Mouse (Mus musculus) cerebellum, adult 18-20 months (tissue): Measurements from ENCODE around the gene Sirt4.
A peak's percentile ranks its signal among the peaks of the same experiment; 100 is the strongest.

Experiments used
- DNase-seq, 2 experiments: peaks; one replicate each; pipeline ENCODE4 v3.0.0; 2021

Gene Sirt4

GRCm38 (mm10) chr5:115465642-115466420 lies 18.7 kb downstream of the Sirt4 start, which contains the start of gene Pla2g1b:
Pla2g1b (plus strand) TSS chr5:115466262.
- no peak for DNase-seq

- DNase-seq, result no peak
These were observed 20.0 kb downstream of the Sirt4 start for GRCm38 (mm10) chr5:115464408-115465115.

GRCm38 (mm10) chr5:115458918-115459317 lies 25.6 kb downstream of the Sirt4 start:
- DNase-seq, result no peak

- no peak for DNase-seq
These were observed 28.7 kb downstream of the Sirt4 start for GRCm38 (mm10) chr5:115455838-115456237.

GRCm38 (mm10) chr5:115454422-115455090 lies 30.0 kb downstream of the Sirt4 start:
- no peak for DNase-seq

- DNase-seq, result no peak
These were observed 33.9 kb downstream of the Sirt4 start for GRCm38 (mm10) chr5:115450410-115451317.

GRCm38 (mm10) chr5:115449247-115449646 lies 35.3 kb downstream of the Sirt4 start:
- no peak for DNase-seq

DNA sequence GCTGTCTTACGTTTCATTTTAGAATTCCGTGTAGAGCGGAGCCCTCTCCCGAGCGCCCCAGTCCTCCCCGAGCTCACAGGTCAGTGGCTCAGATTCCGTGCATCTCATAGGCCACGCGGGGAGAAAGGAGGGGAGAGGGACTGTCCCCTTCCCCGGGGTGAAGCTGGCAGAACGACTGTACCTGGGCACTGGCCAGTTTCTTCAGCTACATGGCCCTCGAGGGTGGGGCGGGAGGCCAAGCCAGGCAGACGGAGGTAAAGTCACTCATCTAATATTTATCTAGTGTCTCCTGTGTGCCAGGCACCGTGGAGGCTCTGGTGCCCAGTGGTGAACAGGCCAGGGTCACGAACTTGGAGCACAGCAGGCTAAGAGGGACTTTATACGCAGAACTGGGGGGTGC lies 37.4 kb downstream of the Sirt4 start:
- no peak for DNase-seq

DNA sequence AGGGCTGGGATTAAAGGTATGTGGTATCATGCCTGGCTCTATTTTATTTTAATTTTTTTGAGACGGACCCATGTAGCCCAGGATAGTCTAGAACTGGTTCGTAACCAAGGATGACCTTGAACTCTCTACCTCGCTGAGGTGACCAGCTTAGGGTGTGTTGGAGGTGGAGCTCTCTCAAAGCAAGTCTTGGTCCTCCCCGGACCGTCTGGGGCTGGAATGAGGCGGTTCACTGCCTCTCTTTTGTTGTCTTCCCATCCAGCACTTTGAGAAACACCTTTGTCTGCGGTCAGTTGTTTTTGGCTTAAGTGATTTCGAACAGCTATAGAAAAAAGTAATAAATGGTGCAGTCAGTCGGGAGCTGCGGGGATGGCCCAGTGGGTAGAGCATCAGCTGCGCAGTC lies 40.4 kb downstream of the Sirt4 start:
- no peak for DNase-seq

- peak in 1 of 2 experiments; percentile 33 for DNase-seq
These were observed 41.9 kb downstream of the Sirt4 start for GRCm38 (mm10) chr5:115442663-115443062.

- peak; percentile 79 to 83 for DNase-seq
These were observed 43.2 kb downstream of the Sirt4 start for GRCm38 (mm10) chr5:115441205-115441849.

DNA sequence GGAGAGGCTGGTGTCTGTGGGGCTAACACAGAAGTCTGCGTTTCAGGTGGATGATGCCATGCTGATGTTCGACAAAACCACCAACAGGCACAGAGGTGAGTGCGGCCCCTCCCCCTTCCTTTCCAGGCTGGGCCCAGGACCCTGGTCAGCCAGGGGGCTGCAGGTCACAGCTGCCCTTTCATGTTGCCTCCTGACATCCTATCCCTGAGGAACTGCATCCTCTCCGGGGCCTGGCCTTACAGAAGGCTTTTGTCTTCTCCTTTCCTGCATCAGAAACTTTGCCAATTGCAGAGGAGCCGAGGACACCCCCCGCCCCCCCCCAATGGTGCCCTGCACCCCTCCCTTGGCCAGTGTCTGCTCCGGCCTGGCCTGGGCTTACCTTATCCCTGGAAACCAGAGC lies 45.9 kb downstream of the Sirt4 start:
- no peak for DNase-seq

DNA sequence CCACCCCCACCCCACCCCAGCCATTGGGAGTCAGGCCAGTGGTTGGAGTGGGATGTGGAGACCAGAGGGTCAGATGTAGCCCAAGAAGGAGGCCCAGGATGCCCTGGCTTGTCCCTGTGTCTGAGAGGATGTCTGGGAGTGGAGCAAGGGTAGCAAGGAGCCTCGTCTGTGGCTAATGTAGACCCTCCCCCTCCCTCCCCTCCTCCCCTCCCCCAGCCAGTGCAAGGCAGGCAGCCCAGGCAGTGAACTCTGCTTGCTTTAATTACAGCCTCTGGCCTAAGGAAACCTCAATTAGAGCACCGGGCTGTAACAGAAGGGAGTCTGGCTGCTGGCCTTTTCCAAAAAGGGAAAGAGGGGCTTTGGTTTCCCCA lies 46.6 kb downstream of the Sirt4 start:
- no peak for DNase-seq

- no peak for DNase-seq
These were observed 47.1 kb downstream of the Sirt4 start for GRCm38 (mm10) chr5:115437242-115437944.

- peak; percentile 72 to 79 for DNase-seq
These were observed 48.0 kb downstream of the Sirt4 start for GRCm38 (mm10) chr5:115436421-115437124.

DNA sequence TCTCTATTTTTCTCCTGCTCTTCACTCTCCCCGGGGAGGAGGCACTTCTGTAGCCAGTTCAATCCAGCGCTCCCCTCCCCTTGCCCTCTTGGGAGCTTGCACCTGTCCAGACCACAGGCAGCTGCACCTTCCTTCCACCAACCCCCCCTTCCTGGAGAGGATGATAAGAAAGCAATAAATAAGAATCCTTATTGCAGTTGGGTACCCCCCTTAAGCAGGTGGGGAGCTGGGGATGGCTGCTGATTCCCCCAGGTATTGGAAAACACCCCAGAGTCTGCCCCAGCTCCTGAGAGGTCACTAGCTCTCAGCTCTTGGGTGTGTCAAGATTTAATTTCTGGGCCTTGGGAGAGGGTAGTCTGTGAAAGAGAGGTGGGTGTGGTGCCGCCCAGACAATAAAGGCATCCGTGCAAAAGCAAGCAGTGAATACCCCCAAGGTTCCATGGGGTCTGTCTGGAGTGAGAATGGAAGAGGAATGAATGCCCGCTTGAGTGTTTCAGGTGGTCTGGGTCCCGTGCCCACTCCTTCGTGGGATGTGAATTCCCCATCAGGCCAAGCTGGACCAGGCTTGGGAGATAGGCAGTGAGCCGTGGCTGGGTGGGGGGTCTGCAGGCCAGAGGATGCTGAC lies 48.7 kb downstream of the Sirt4 start:
- DNase-seq, result no peak

DNA sequence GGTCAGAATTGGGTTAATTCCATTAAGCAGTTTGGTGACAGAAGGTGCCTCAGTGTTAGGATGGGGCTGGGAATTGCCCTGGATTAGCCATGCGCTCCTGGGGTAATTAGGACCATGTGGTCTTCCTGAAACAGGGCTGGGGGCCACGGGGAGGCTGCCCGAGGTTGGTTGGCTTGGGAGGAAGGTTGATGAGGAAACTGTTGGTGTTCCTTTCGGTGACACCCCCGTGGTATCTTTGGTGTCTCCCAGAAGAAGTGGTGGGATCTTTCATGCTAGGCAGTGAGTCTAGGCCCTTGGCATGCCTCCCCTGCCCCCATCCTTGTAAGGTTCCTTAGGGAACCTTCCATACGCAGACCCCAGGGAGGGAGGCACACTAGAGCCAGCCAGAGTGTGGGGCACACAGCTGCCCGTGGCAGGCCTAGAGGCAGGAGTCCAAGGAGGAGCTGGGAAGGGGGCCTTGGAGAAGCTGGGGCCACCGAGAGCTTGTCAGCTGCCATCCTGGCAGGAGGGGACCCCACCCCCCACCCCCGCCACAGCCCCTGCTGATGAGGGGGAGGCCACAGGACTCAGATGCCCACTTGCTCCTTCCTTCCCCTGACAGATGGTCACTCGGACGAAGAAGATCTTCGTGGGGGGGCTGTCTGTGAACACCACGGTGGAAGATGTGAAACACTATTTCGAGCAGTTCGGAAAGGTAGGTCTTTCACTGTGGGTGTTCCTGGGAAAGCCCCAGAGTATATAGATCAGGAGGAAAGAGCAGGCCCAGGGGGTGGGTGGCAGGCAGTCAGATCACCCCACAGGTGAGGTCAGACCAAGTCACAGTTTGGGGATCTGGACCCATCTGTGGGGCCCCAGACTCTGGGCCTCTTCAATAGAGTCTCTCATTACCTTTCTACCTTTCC lies 49.4 kb downstream of the Sirt4 start:
- DNase-seq, result no peak

DNA sequence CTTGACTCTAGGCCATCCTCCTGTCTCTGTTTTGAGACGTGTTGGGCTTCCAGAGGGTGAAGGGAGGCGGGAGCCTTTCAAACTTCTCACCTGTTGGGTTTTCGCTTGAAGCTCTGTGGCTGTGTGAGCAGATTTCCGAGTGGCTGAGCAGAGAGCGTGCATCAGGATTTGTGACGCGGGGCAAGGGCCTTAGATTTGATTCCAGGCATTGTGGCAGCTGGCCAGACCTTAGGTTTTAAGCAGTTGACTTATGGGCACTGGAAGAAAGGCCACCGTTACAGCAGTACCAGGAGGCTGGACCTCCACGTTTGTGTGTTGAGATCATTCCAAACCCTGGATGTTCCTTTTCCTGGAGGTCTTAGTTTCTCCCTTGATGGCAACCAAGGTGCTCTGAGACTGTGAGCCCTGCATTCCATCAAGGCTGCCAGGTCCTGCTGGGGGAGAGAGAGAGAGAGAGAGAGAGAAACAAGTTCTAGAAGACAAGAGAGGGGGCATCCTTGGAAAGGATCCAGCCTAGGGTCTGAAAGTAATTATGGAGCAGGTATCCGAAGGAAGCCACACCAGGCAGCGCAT lies 50.2 kb downstream of the Sirt4 start:
- DNase-seq, result no peak

DNA sequence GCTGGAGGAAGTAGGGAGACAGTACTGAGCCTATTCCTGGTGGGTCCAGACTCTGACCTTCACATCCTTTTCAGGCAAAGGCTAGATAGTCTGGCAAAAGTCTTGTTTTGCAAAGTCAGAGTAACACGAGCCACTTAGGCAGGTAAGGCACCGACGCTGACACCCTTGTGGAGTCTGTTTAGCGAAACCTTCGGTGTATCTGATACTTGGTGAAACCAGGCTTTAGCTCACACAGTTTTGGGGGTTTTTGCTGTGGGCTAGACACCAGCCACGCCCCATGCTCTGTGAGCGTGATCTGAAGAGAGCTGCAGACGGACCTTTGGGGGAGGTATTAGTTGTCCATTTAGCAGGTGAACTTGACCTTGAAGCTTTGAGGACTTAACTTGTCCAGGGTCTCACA lies 51.3 kb downstream of the Sirt4 start:
- DNase-seq, result no peak
